Mouse (Mus musculus): ENCODE results near the gene Asap2.

DNA sequence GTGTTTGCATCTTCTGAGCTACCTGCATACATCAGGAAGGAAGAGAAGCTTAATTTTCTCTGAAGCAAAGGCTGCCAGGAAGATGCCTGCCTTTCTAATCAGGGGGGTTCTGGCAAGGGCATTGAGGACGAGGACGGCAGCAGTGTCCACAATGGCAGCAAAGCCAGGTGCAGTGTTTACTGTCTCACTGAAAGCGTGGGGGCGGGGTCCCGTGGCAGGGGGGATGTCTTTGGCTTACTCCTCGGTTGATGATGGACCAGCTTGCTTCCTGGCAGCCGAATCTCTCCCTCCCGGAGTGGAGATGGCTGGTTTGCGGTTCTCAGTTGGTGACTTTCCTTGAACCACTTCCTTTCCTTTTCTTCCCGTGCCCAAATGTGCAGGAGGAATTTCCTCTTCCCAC lies 142.3 kb downstream of the Asap2 start:
- TF ChIP-seq POLR2A (IDR thresholded peaks at IDR 0.05; ENCODE audit: control insufficient read depth, low read depth, low read length) (no peak), CTCF (IDR thresholded peaks at IDR 0.05; ENCODE audit: control insufficient read depth, insufficient read depth, insufficient replicate concordance, low read depth, low read length) (no peak)
